ENCODE assay signal across 14 mouse cellular contexts in the genomic region with DNA sequence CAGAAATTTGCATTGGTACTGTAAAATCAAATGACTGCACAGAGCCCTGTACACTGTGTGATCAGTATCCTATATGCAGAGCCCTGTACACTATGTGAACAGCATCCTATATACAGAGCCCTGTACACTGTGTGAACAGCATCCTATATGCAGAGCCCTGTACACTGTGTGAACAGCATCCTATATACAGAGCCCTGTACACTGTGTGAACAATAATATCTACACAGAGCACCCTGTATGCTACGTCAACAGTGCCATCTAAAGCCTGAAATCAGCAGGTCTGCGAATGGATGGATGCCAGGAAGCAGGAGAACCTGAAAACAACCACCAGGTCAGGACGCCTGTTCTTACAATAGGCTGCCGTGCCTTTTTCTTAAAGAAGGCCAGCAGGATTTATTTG.
DNase-seq lines count a peak whose midpoint lies in the region; ATAC-seq and TF ChIP-seq lines count a peak whose summit lies in the region.
"Had no signal": no experiment of that assay in that cellular context is flagged by ENCODE, and none has a peak within 500 bp of the region (broad histone marks: within the 10 kb centered on the region; RNA-seq: fewer than 3 reads in every experiment).

No protein-coding gene starts in this region.

- 73% methylated on average over 4 of the region's 4 CpGs for WGBS in embryonic facial prominence, embryonic 12.5 days
- WGBS in hindbrain, postnatal 0 days, result 46% methylated on average over 4 of the region's 4 CpGs
- WGBS in neural tube, embryonic 13.5 days, result 68% methylated on average over 4 of the region's 4 CpGs
- WGBS in heart, adult 2 months, result 54% methylated on average over 4 of the region's 4 CpGs

- H3K27me3 ChIP-seq in embryonic facial prominence, embryonic 12.5 days, result no peaks in the 10 kb centered on the region
- no peaks in the 10 kb centered on the region for H3K27me3 ChIP-seq in hindbrain, postnatal 0 days (ENCODE audit: insufficient read depth, low read length)
- no peaks in the 10 kb centered on the region for H3K27me3 ChIP-seq in neural tube, embryonic 13.5 days
- H3K27me3 ChIP-seq in heart, adult 2 months (ENCODE audit: control insufficient read depth, insufficient read depth, low read length), result no peaks in the 10 kb centered on the region

- no peaks in the 10 kb centered on the region for H3K79me2 ChIP-seq in heart, adult 2 months (replicated peaks; ENCODE audit: control insufficient read depth, insufficient read depth, low read length)

- H3K27ac ChIP-seq in embryonic facial prominence, embryonic 12.5 days, result no peak overlapping the region
- H3K27ac ChIP-seq in hindbrain, postnatal 0 days, result no peak overlapping the region
- H3K27ac ChIP-seq in neural tube, embryonic 13.5 days (replicated peaks), result no peak overlapping the region
- H3K27ac ChIP-seq in heart, adult 2 months, result no peak overlapping the region

- 0 out of 2 replicates have a peak, but pooled peaks have one; percentile 29 for TF ChIP-seq CTCF in hindbrain, postnatal 0 days (IDR thresholded peaks at IDR 0.05; ENCODE audit: low read depth)
- no peak for TF ChIP-seq CTCF in heart, adult 2 months (IDR thresholded peaks at IDR 0.05)

- H3K9me3 ChIP-seq in embryonic facial prominence, embryonic 12.5 days, result no peaks in the 10 kb centered on the region
- H3K9me3 ChIP-seq in hindbrain, postnatal 0 days (ENCODE audit: low read length), result no peaks in the 10 kb centered on the region
- no peaks in the 10 kb centered on the region for H3K9me3 ChIP-seq in neural tube, embryonic 13.5 days

- peaks cover 12% of the 10 kb centered on the region; the same call in 1 of the 2 replicates for H3K4me1 ChIP-seq in embryonic facial prominence, embryonic 12.5 days
- H3K4me1 ChIP-seq in hindbrain, postnatal 0 days (ENCODE audit: insufficient read depth, low read length), result no peaks in the 10 kb centered on the region
- peaks cover 12% of the 10 kb centered on the region; the same call in 1 of the 2 replicates for H3K4me1 ChIP-seq in neural tube, embryonic 13.5 days (replicated peaks)
- peaks cover under 1% of the 10 kb centered on the region for H3K4me1 ChIP-seq in heart, adult 2 months (ENCODE audit: control insufficient read depth, insufficient read depth, low read length)

- no peak for DNase-seq in frontal cortex, adult 2 months (ENCODE audit: extremely low spot score in 1 of 2, low spot score in 1 of 2)
- DNase-seq in hindbrain, postnatal 0 days (ENCODE audit: low spot score), result peak; percentile 56
- DNase-seq in gastrocnemius, adult 18-20 months (ENCODE audit: low spot score), result no peak
- DNase-seq in heart, adult 2 months, result no peak
- DNase-seq: cerebellum, adult 11 months; embryo, embryonic 11 days; lung, postnatal 36 days; right cerebral cortex, postnatal 25 days had no signal

- intact Hi-C loops in heart, adult 2 months (cut with DNase I), result no loop called here

- peak; percentile 35; the same call in 1 of the 2 replicates for ATAC-seq in frontal cortex, adult (ENCODE audit: low TSS enrichment)
- ATAC-seq in embryonic facial prominence, embryonic 12.5 days (ENCODE audit: insufficient number of reproducible peaks, insufficient read depth, low FRiP score, low TSS enrichment), result peak; percentile 79
- ATAC-seq in hindbrain, postnatal 0 days, result peak; percentile 88
- peak; percentile 61 for ATAC-seq in neural tube, embryonic 13.5 days (ENCODE audit: low read depth)
- no peak for ATAC-seq in erythroid progenitor cell, adult 5-6 weeks (replicated peaks; ENCODE audit: low FRiP score, poor library complexity, severe bottlenecking)
- ATAC-seq: inflammation-experienced regulatory T-cells, adult 6 months had no signal

- TF ChIP-seq POLR2A in heart, adult 2 months (IDR thresholded peaks at IDR 0.05; ENCODE audit: insufficient read depth, low read depth, low read length), result no peak

- no peaks in the 10 kb centered on the region for H3K36me3 ChIP-seq in embryonic facial prominence, embryonic 12.5 days
- no peaks in the 10 kb centered on the region for H3K36me3 ChIP-seq in hindbrain, postnatal 0 days (ENCODE audit: insufficient read depth, low read length)
- H3K36me3 ChIP-seq in neural tube, embryonic 13.5 days, result no peaks in the 10 kb centered on the region
- H3K36me3 ChIP-seq in heart, adult 2 months (ENCODE audit: control insufficient read depth, insufficient read depth, low read length), result no peaks in the 10 kb centered on the region

- H3K9ac ChIP-seq in embryonic facial prominence, embryonic 12.5 days, result no peak overlapping the region
- H3K9ac ChIP-seq in hindbrain, postnatal 0 days (replicated peaks; ENCODE audit: low read length), result no peak overlapping the region
- H3K9ac ChIP-seq in neural tube, embryonic 13.5 days, result no peak overlapping the region
- H3K9ac ChIP-seq in heart, adult 2 months (ENCODE audit: low read depth, low read length), result no peak overlapping the region

- no peak overlapping the region for H3K4me2 ChIP-seq in embryonic facial prominence, embryonic 12.5 days (replicated peaks)
- no peak overlapping the region for H3K4me2 ChIP-seq in hindbrain, postnatal 0 days (ENCODE audit: low read depth, low read length)
- H3K4me2 ChIP-seq in neural tube, embryonic 13.5 days, result no peak overlapping the region
- H3K4me2 ChIP-seq: heart, embryonic 11.5 days had no signal

- TF ChIP-seq EP300 in heart, adult 2 months (IDR thresholded peaks at IDR 0.05; ENCODE audit: insufficient read depth, low read depth, low read length), result no peak

- no peak overlapping the region for H3K4me3 ChIP-seq in embryonic facial prominence, embryonic 12.5 days
- H3K4me3 ChIP-seq in hindbrain, postnatal 0 days (ENCODE audit: low read length), result no peak overlapping the region
- no peak overlapping the region for H3K4me3 ChIP-seq in neural tube, embryonic 13.5 days
- no peak overlapping the region for H3K4me3 ChIP-seq in heart, adult 2 months
